Mouse (Mus musculus) kidney, postnatal 0 days (tissue): ENCODE measurements around the gene Snrnp25. TPM values are rescaled to one million over a fixed set of nuclear protein-coding genes. Genes with fewer than 3 reads are reported as not detected.

Experiments used
- ATAC-seq: fragments of 200-750 bp; cut with Nextera tagmentation; replicated peaks from 2 replicates; pipeline ENCODE4 v1.8.0; 2017; ENCODE audit warnings: low read depth, moderate number of reproducible peaks, moderate TSS enrichment, moderate library complexity; ENCODE audit not compliant: low FRiP score
- DNase-seq: peaks from one replicate; pipeline ENCODE4 v3.0.0-alpha.2; 2016; ENCODE audit warnings: low spot score
- H3K27ac ChIP-seq: fragments of 300-500 bp; sonication (generic); 2 replicates; pipeline ENCODE4 v1.5.1; 2014; ENCODE audit warnings: mild to moderate bottlenecking
- H3K27me3 ChIP-seq: fragments of 300-500 bp; sonication (generic); 2 replicates; pipeline ENCODE4 v1.6.1; 2014; ENCODE audit warnings: low read length, mixed read lengths; ENCODE audit not compliant: insufficient read depth
- H3K36me3 ChIP-seq: fragments of 300-500 bp; sonication (generic); 2 replicates; pipeline ENCODE4 v1.6.1; 2014; ENCODE audit warnings: low read length, mixed read lengths; ENCODE audit not compliant: insufficient read depth
- H3K4me1 ChIP-seq: fragments of 300-500 bp; sonication (generic); replicated peaks from 2 replicates; pipeline ENCODE4 v1.6.1; 2014; ENCODE audit warnings: antibody characterized with exemption, low read length, mixed read lengths; ENCODE audit not compliant: insufficient read depth
- H3K4me2 ChIP-seq: fragments of 300-500 bp; sonication (generic); 2 replicates; pipeline ENCODE4 v1.6.1; 2014; ENCODE audit warnings: mild to moderate bottlenecking, low read length, moderate library complexity, mixed read lengths
- H3K4me3 ChIP-seq: fragments of 300-500 bp; sonication (generic); replicated peaks from 2 replicates; pipeline ENCODE4 v1.5.1; 2014; ENCODE audit warnings: low read depth, low read length
- H3K9ac ChIP-seq: fragments of 300-500 bp; sonication (generic); 2 replicates; pipeline ENCODE4 v1.6.1; 2014; ENCODE audit warnings: low read depth, low read length
- H3K9me3 ChIP-seq: fragments of 300-500 bp; sonication (generic); replicated peaks from 2 replicates; pipeline ENCODE4 v1.6.1; 2016; ENCODE audit warnings: low read length, inconsistent platforms, mixed read lengths
- CTCF ChIP-seq: IDR thresholded peaks from 2 replicates; pipeline ENCODE4 v1.5.1; 2016; ENCODE audit warnings: antibody characterized with exemption, low read depth, mild to moderate bottlenecking, moderate library complexity
- WGBS: fragments of 180-500 bp; shearing (Covaris S2); extraction: QIAGEN DNeasy Blood & Tissue Kit; methylation state at CpG from one replicate; pipeline ENCODE4 v1.1.7; 2014; 5-methylcytosine and 5-hydroxymethylcytosine counted together
- polyA plus RNA-seq: library from polyadenylated mRNA; unstranded; fragments of >200 nt; fragmentation: Nextera tagmentation; extraction: Ambion mirVana; gene quantifications from 2 replicates; pipeline ENCODE4 v1.2.1, GENCODE M21; 2015

Snrnp25 gene
- polyA plus RNA-seq, 1 experiment from 2014 or later = 49.5 TPM

- no peak overlapping the region for H3K4me3 ChIP-seq
- no peak overlapping the region for H3K27ac ChIP-seq
- H3K9ac ChIP-seq = no peak overlapping the region
- no peak for TF ChIP-seq CTCF
- no peak for ATAC-seq
- H3K36me3 ChIP-seq = no peaks in the 10 kb centered on the region
- H3K4me1 ChIP-seq = no peaks in the 10 kb centered on the region
- DNase-seq = no peak
- H3K4me2 ChIP-seq = no peak overlapping the region
- H3K9me3 ChIP-seq = no peaks in the 10 kb centered on the region
- WGBS = 69% methylated on average over 10 of the region's 10 CpGs
- no peaks in the 10 kb centered on the region for H3K27me3 ChIP-seq
These were observed 11.1 kb upstream of the Snrnp25 start for GRCm38 (mm10) chr11:32194086-32194485.

GRCm38 (mm10) chr11:32194626-32195025, 10.6 kb upstream of the Snrnp25 start:
- Histone ChIP-seq H3K27ac (no peak overlapping the region), H3K9ac (no peak overlapping the region), H3K9me3 (no peaks in the 10 kb centered on the region), H3K27me3 (no peaks in the 10 kb centered on the region), H3K36me3 (no peaks in the 10 kb centered on the region), H3K4me1 (no peaks in the 10 kb centered on the region), H3K4me2 (no peak overlapping the region), H3K4me3 (no peak overlapping the region)
- 77% methylated on average over 5 of the region's 5 CpGs for WGBS
- no peak for ATAC-seq
- no peak for DNase-seq
- TF ChIP-seq CTCF = no peak

DNA sequence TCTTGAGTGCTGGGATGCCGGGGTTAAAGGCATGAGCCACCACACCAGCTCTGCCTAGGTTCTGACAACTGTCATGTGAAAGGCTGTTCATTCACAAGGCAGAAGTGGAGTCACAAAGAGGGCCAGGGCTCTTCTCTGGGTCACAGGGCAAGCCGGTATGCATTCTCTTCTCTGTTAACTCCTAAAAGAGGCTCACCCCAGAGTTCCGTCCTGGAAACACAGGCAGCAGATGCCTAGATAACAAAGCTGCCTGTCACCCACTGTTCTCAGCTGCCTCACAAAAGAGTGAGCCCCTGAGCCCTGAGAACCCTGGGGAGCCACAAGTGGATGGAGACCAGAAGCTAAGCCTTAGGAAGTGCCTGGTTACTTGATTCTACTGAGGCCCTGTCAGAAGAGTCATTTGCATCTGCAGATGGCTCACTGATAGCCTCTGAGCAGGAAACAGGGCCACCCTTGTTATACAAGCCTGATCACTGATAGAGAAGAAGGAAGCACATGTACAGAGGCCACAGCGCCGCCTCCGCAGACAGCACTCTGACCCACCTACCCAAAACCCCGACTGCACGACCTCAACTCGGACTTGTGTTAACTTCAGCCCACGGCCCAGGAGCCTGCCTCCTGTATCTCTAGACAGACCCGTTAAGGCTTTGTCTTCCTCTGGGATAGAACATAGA, 9.2 kb upstream of the Snrnp25 start:
- DNase-seq (no peak), ATAC-seq (no peak)
- no peaks in the 10 kb centered on the region for H3K27me3 ChIP-seq
- no peak overlapping the region for H3K27ac ChIP-seq
- H3K4me3 ChIP-seq = no peak overlapping the region
- H3K36me3 ChIP-seq = no peaks in the 10 kb centered on the region
- H3K9me3 ChIP-seq = no peaks in the 10 kb centered on the region
- WGBS = 43% methylated on average over 11 of the region's 11 CpGs
- no peak overlapping the region for H3K4me2 ChIP-seq
- TF ChIP-seq CTCF = no peak
- no peak overlapping the region for H3K9ac ChIP-seq
- no peaks in the 10 kb centered on the region for H3K4me1 ChIP-seq

GRCm38 (mm10) chr11:32196727-32197126, 8.5 kb upstream of the Snrnp25 start:
- no peaks in the 10 kb centered on the region for H3K27me3 ChIP-seq
- no peaks in the 10 kb centered on the region for H3K9me3 ChIP-seq
- H3K9ac ChIP-seq = no peak overlapping the region
- no peak for TF ChIP-seq CTCF
- no peak overlapping the region for H3K4me2 ChIP-seq
- H3K36me3 ChIP-seq = no peaks in the 10 kb centered on the region
- 54% methylated on average over 6 of the region's 6 CpGs for WGBS
- no peak overlapping the region for H3K4me3 ChIP-seq
- DNase-seq (no peak), ATAC-seq (no peak)
- H3K27ac ChIP-seq = no peak overlapping the region
- no peaks in the 10 kb centered on the region for H3K4me1 ChIP-seq

DNA sequence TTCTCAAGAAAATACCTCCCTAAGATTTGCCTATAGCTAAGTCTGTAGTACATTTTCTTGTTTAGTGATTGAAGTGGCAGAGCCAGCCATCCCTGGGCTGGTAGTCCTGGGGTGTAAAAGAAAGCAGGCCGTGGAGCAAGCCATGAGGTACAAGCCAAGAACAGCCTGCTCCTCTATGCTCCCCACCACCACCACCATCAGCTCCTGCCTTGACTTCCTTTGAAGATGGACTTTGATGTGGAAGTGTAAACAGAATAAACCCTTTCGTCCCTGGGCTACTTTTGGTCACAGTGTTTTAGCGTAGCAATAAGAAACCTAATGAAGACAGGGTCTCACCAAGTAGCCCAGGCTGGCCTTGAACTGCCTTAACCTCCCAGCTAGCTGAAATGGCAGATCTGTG, 7.4 kb upstream of the Snrnp25 start:
- DNase-seq (no peak), ATAC-seq (no peak)
- no peaks in the 10 kb centered on the region for H3K4me1 ChIP-seq
- no peak for TF ChIP-seq CTCF
- no peak overlapping the region for H3K9ac ChIP-seq
- no peaks in the 10 kb centered on the region for H3K27me3 ChIP-seq
- no peak overlapping the region for H3K4me3 ChIP-seq
- no peaks in the 10 kb centered on the region for H3K9me3 ChIP-seq
- H3K36me3 ChIP-seq = no peaks in the 10 kb centered on the region
- WGBS = 28% methylated on average over 3 of the region's 3 CpGs
- no peak overlapping the region for H3K4me2 ChIP-seq
- no peak overlapping the region for H3K27ac ChIP-seq

GRCm38 (mm10) chr11:32198256-32198955, 6.8 kb upstream of the Snrnp25 start:
- H3K4me1 ChIP-seq = no peaks in the 10 kb centered on the region
- no peak overlapping the region for H3K27ac ChIP-seq
- no peaks in the 10 kb centered on the region for H3K9me3 ChIP-seq
- DNase-seq (no peak), ATAC-seq (no peak)
- H3K36me3 ChIP-seq = no peaks in the 10 kb centered on the region
- no peak overlapping the region for H3K4me2 ChIP-seq
- H3K4me3 ChIP-seq = no peak overlapping the region
- 73% methylated on average over 14 of the region's 14 CpGs for WGBS
- H3K9ac ChIP-seq = no peak overlapping the region
- TF ChIP-seq CTCF = no peak
- H3K27me3 ChIP-seq = no peaks in the 10 kb centered on the region

GRCm38 (mm10) chr11:32199230-32199629, 6.0 kb upstream of the Snrnp25 start:
- H3K27me3 ChIP-seq = no peaks in the 10 kb centered on the region
- no peak for TF ChIP-seq CTCF
- no peak overlapping the region for H3K9ac ChIP-seq
- no peak overlapping the region for H3K4me3 ChIP-seq
- no peaks in the 10 kb centered on the region for H3K9me3 ChIP-seq
- ATAC-seq (no peak), DNase-seq (no peak)
- H3K36me3 ChIP-seq = no peaks in the 10 kb centered on the region
- no peak overlapping the region for H3K27ac ChIP-seq
- H3K4me1 ChIP-seq = no peaks in the 10 kb centered on the region
- 47% methylated on average over 6 of the region's 6 CpGs for WGBS
- no peak overlapping the region for H3K4me2 ChIP-seq
